Mouse (Mus musculus): ENCODE results near the gene Wars.

GRCm38 (mm10) chr12:108938844-108939243, 44.9 kb upstream of the Wars start:
- TF ChIP-seq CTCF (IDR thresholded peaks at IDR 0.05; ENCODE audit: low read depth, low read length): no peak
- TF ChIP-seq POLR2A (IDR thresholded peaks at IDR 0.05; ENCODE audit: extremely low read depth, insufficient read depth, low read length): no peak
